Mouse (Mus musculus): ENCODE results near the gene Sdhaf4. TPM values are rescaled to one million over a fixed set of nuclear protein-coding genes. Genes with fewer than 3 reads are reported as not detected.

The Sdhaf4 gene
- 73.7 and 83.5 TPM in 2 replicates for polyA plus RNA-seq (2014; fragmentation: Nextera tagmentation; extraction: Ambion mirVana)

GRCm38 (mm10) chr1:24005070-24005804 is at the start of gene Sdhaf4:
Gene Sdhaf4 (minus strand): TSS chr1:24005656.
- ATAC-seq (replicated peaks; ENCODE audit: insufficient number of reproducible peaks, low FRiP score, low TSS enrichment): peak; percentile 95
- Histone ChIP-seq H3K27me3 (ENCODE audit: control insufficient read depth, insufficient read depth, low read length) (no peaks in the 10 kb centered on the region), H3K9ac (ENCODE audit: low read depth, low read length) (peak within 1 kb of the TSS; percentile 78), H3K4me1 (ENCODE audit: control insufficient read depth, insufficient read depth, low read length) (no peaks in the 10 kb centered on the region), H3K36me3 (ENCODE audit: control insufficient read depth, insufficient read depth, low read length) (peaks cover 5% of the 10 kb centered on the region; the same call in 1 of the 2 replicates), H3K9me3 (replicated peaks; ENCODE audit: control insufficient read depth, low read length) (no peaks in the 10 kb centered on the region), H3K4me2 (peak within 1 kb of the TSS; percentile 63), H3K27ac (ENCODE audit: low read depth, low read length) (peak within 1 kb of the TSS; percentile 91), H3K4me3 (ENCODE audit: low read depth, low read length) (peak within 1 kb of the TSS; percentile 55)
- under 1% methylated on average over 47 of the region's 47 CpGs for WGBS (ENCODE audit: insufficient replicate concordance)

GRCm38 (mm10) chr1:24046730-24047510 is 41.5 kb upstream of the Sdhaf4 start:
- Histone ChIP-seq H3K9ac (ENCODE audit: low read depth, low read length) (no peak overlapping the region), H3K9me3 (replicated peaks; ENCODE audit: control insufficient read depth, low read length) (no peaks in the 10 kb centered on the region), H3K4me3 (ENCODE audit: low read depth, low read length) (no peak overlapping the region), H3K4me1 (ENCODE audit: control insufficient read depth, insufficient read depth, low read length) (no peaks in the 10 kb centered on the region), H3K27me3 (ENCODE audit: control insufficient read depth, insufficient read depth, low read length) (no peaks in the 10 kb centered on the region), H3K27ac (ENCODE audit: low read depth, low read length) (no peak overlapping the region), H3K4me2 (no peak overlapping the region), H3K36me3 (ENCODE audit: control insufficient read depth, insufficient read depth, low read length) (0 out of 2 replicates have a peak, but pooled peaks cover 3% of the 10 kb centered on the region)
- 63% methylated on average over 6 of the region's 6 CpGs for WGBS (ENCODE audit: insufficient replicate concordance)
- no peak for ATAC-seq (replicated peaks; ENCODE audit: insufficient number of reproducible peaks, low FRiP score, low TSS enrichment)

- Histone ChIP-seq H3K4me1 (ENCODE audit: control insufficient read depth, insufficient read depth, low read length) (no peaks in the 10 kb centered on the region), H3K27ac (ENCODE audit: low read depth, low read length) (no peak overlapping the region), H3K36me3 (ENCODE audit: control insufficient read depth, insufficient read depth, low read length) (0 out of 2 replicates have a peak, but pooled peaks cover 3% of the 10 kb centered on the region), H3K4me3 (ENCODE audit: low read depth, low read length) (no peak overlapping the region), H3K9me3 (replicated peaks; ENCODE audit: control insufficient read depth, low read length) (no peaks in the 10 kb centered on the region), H3K27me3 (ENCODE audit: control insufficient read depth, insufficient read depth, low read length) (no peaks in the 10 kb centered on the region), H3K9ac (ENCODE audit: low read depth, low read length) (no peak overlapping the region), H3K4me2 (no peak overlapping the region)
- 69% methylated on average over 5 of the region's 5 CpGs for WGBS (ENCODE audit: insufficient replicate concordance)
- ATAC-seq (replicated peaks; ENCODE audit: insufficient number of reproducible peaks, low FRiP score, low TSS enrichment): no peak
These were observed 40.2 kb upstream of the Sdhaf4 start for GRCm38 (mm10) chr1:24045627-24046026.

- Histone ChIP-seq H3K27ac (ENCODE audit: low read depth, low read length) (no peak overlapping the region), H3K9me3 (replicated peaks; ENCODE audit: control insufficient read depth, low read length) (no peaks in the 10 kb centered on the region), H3K27me3 (ENCODE audit: control insufficient read depth, insufficient read depth, low read length) (no peaks in the 10 kb centered on the region), H3K36me3 (ENCODE audit: control insufficient read depth, insufficient read depth, low read length) (0 out of 2 replicates have a peak, but pooled peaks cover 1% of the 10 kb centered on the region), H3K4me3 (ENCODE audit: low read depth, low read length) (no peak overlapping the region), H3K9ac (ENCODE audit: low read depth, low read length) (no peak overlapping the region), H3K4me2 (no peak overlapping the region), H3K4me1 (ENCODE audit: control insufficient read depth, insufficient read depth, low read length) (no peaks in the 10 kb centered on the region)
- whole genome bisulfite sequencing (ENCODE audit: insufficient replicate concordance): 78% methylated on average over 5 of the region's 5 CpGs
- ATAC-seq (replicated peaks; ENCODE audit: insufficient number of reproducible peaks, low FRiP score, low TSS enrichment): no peak
These were observed 37.6 kb upstream of the Sdhaf4 start for GRCm38 (mm10) chr1:24043007-24043406.

- Histone ChIP-seq H3K9ac (ENCODE audit: low read depth, low read length) (no peak overlapping the region), H3K9me3 (replicated peaks; ENCODE audit: control insufficient read depth, low read length) (no peaks in the 10 kb centered on the region), H3K27ac (ENCODE audit: low read depth, low read length) (no peak overlapping the region), H3K4me1 (ENCODE audit: control insufficient read depth, insufficient read depth, low read length) (no peaks in the 10 kb centered on the region), H3K27me3 (ENCODE audit: control insufficient read depth, insufficient read depth, low read length) (no peaks in the 10 kb centered on the region), H3K4me2 (no peak overlapping the region), H3K36me3 (ENCODE audit: control insufficient read depth, insufficient read depth, low read length) (no peaks in the 10 kb centered on the region), H3K4me3 (ENCODE audit: low read depth, low read length) (no peak overlapping the region)
- WGBS (ENCODE audit: insufficient replicate concordance): 58% methylated on average over 2 of the region's 2 CpGs
- ATAC-seq (replicated peaks; ENCODE audit: insufficient number of reproducible peaks, low FRiP score, low TSS enrichment): no peak
These were observed 28.4 kb upstream of the Sdhaf4 start for GRCm38 (mm10) chr1:24033759-24034423.

- Histone ChIP-seq H3K27me3 (ENCODE audit: control insufficient read depth, insufficient read depth, low read length) (no peaks in the 10 kb centered on the region), H3K27ac (ENCODE audit: low read depth, low read length) (no peak overlapping the region), H3K36me3 (ENCODE audit: control insufficient read depth, insufficient read depth, low read length) (peaks cover 4% of the 10 kb centered on the region; the same call in 1 of the 2 replicates), H3K4me1 (ENCODE audit: control insufficient read depth, insufficient read depth, low read length) (no peaks in the 10 kb centered on the region), H3K4me2 (no peak overlapping the region), H3K9ac (ENCODE audit: low read depth, low read length) (no peak overlapping the region), H3K4me3 (ENCODE audit: low read depth, low read length) (no peak overlapping the region), H3K9me3 (replicated peaks; ENCODE audit: control insufficient read depth, low read length) (no peaks in the 10 kb centered on the region)
- ATAC-seq (replicated peaks; ENCODE audit: insufficient number of reproducible peaks, low FRiP score, low TSS enrichment): no peak
- 82% methylated on average over 6 of the region's 6 CpGs for WGBS (ENCODE audit: insufficient replicate concordance)
These were observed 5.4 kb upstream of the Sdhaf4 start for GRCm38 (mm10) chr1:24010821-24011220.

GRCm38 (mm10) chr1:24010016-24010415 is 4.6 kb upstream of the Sdhaf4 start:
- H3K4me2 ChIP-seq: no peak overlapping the region
- no peak overlapping the region for H3K27ac ChIP-seq (ENCODE audit: low read depth, low read length)
- H3K4me1 ChIP-seq (ENCODE audit: control insufficient read depth, insufficient read depth, low read length): no peaks in the 10 kb centered on the region
- no peaks in the 10 kb centered on the region for H3K9me3 ChIP-seq (replicated peaks; ENCODE audit: control insufficient read depth, low read length)
- peaks cover 4% of the 10 kb centered on the region; the same call in 1 of the 2 replicates for H3K36me3 ChIP-seq (ENCODE audit: control insufficient read depth, insufficient read depth, low read length)
- no peak for ATAC-seq (replicated peaks; ENCODE audit: insufficient number of reproducible peaks, low FRiP score, low TSS enrichment)
- WGBS (ENCODE audit: insufficient replicate concordance): 83% methylated on average over 6 of the region's 6 CpGs
- no peaks in the 10 kb centered on the region for H3K27me3 ChIP-seq (ENCODE audit: control insufficient read depth, insufficient read depth, low read length)
- H3K9ac ChIP-seq (ENCODE audit: low read depth, low read length): no peak overlapping the region
- H3K4me3 ChIP-seq (ENCODE audit: low read depth, low read length): no peak overlapping the region

GRCm38 (mm10) chr1:24007621-24008020 is 2.2 kb upstream of the Sdhaf4 start:
- H3K9me3 ChIP-seq (replicated peaks; ENCODE audit: control insufficient read depth, low read length): no peaks in the 10 kb centered on the region
- no peak overlapping the region for H3K9ac ChIP-seq (ENCODE audit: low read depth, low read length)
- no peak overlapping the region for H3K27ac ChIP-seq (ENCODE audit: low read depth, low read length)
- no peak overlapping the region for H3K4me3 ChIP-seq (ENCODE audit: low read depth, low read length)
- ATAC-seq (replicated peaks; ENCODE audit: insufficient number of reproducible peaks, low FRiP score, low TSS enrichment): no peak
- 78% methylated on average over 8 of the region's 8 CpGs for WGBS (ENCODE audit: insufficient replicate concordance)
- H3K27me3 ChIP-seq (ENCODE audit: control insufficient read depth, insufficient read depth, low read length): no peaks in the 10 kb centered on the region
- no peaks in the 10 kb centered on the region for H3K4me1 ChIP-seq (ENCODE audit: control insufficient read depth, insufficient read depth, low read length)
- H3K4me2 ChIP-seq: no peak overlapping the region
- no peaks in the 10 kb centered on the region for H3K36me3 ChIP-seq (ENCODE audit: control insufficient read depth, insufficient read depth, low read length)

All from heart, embryonic 11.5 days (tissue).